Mouse (Mus musculus) embryo, embryonic 11 days (tissue): ENCODE data around the gene Dhdh.
A peak's percentile ranks its signal among the peaks of the same experiment; 100 is the strongest.
"Not testable (repeated sequence)": the region's sequence is repeated elsewhere in the genome, so short reads cannot be mapped to it uniquely, and the experiment has no call there.

Experiments
- DNase-seq: peaks from one replicate; pipeline ENCODE4 v3.0.0-alpha.2; 2015

The Dhdh gene

GRCm38 (mm10) chr7:45467090-45467670 is 21.4 kb downstream of the Dhdh start:
- no peak for DNase-seq

- DNase-seq, result peak; percentile 100
Measured at GRCm38 (mm10) chr7:45466283-45467089, 22.1 kb downstream of the Dhdh start, which contains the start of gene Bax. Gene Bax (minus strand): TSS chr7:45466898.

GRCm38 (mm10) chr7:45465549-45465948 is 23.1 kb downstream of the Dhdh start:
- DNase-seq, result no peak

DNA sequence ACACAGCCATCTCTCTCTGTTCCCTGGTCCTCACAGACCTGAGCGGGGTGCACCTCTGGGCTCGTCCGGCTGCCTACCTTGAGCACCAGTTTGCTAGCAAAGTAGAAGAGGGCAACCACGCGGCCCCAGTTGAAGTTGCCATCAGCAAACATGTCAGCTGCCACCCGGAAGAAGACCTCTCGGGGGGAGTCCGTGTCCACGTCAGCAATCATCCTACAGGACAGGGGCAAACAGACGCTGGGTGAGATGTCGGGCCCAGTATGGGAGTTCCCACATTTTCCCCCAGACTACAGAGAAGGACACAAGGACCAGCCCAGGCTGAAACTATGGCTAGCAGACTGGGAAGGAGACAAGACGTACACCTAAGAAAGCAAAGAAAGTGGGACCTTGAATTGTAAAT is 23.5 kb downstream of the Dhdh start:
- DNase-seq, result no peak

GRCm38 (mm10) chr7:45463987-45464778 is 24.4 kb downstream of the Dhdh start:
- no peak for DNase-seq

DNA sequence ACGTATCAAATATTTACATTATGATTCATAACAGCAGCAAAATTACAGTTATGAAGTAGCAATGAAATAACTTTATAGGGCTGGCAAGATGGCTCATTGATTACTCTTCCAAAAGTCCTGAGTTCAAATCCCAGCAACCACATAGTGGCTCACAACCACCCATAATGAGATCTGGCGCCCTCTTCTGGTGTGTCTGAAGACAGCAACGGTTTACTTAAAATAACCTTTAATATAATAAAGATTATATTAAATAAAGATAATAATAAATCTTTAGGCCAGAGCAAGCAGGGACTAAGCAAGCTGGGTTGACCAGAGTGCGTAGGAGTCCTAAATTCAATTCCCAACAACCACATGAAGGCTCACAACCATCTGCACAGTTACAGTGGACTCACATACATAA is 25.7 kb downstream of the Dhdh start:
- not testable (repeated sequence) for DNase-seq

DNA sequence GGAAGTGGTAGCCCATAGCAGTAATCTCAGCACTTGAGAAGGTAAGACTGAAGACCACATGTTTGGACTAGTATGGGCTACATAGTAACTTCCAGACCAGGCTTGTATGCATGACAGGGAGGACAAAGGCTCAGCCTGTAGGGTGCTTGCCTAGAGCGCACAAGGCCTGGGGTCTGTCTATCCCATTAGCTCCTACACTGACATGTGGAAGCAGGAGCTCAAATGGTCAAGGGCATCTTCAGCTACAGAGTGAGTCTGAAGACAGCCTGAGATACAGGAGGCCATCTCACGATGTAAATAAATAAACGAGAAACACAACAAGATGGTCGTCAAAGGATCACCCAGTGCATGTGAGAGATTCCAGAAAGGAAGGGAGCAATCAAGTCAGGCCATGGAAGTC is 26.3 kb downstream of the Dhdh start:
- no peak for DNase-seq

GRCm38 (mm10) chr7:45461781-45462180 is 26.8 kb downstream of the Dhdh start:
- no peak for DNase-seq

GRCm38 (mm10) chr7:45461326-45461725 is 27.3 kb downstream of the Dhdh start:
- DNase-seq, result peak; percentile 42

DNA sequence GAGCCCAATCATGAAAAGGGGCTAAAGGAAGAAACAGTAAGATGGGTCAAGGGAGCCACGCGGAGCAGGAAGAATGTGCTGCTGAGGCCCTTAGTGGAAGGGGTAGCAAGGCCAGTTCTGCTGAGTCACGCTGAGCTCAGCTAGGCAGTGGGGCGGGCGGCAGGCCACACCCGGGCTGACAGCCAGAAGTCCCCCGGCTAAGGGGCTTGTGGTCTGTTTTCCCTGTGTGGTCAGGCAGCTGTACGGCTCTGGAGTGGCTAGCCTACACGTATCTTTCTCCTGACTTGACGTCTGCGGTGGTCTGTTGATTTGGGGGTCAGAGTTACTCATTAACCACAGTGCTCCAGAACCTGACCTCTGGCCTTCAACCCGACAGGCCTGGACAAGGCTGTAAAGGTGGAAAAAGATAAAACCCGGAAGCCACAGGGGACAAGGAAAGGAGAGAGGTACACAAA is 27.7 kb downstream of the Dhdh start:
- DNase-seq, result peak; percentile 68

- DNase-seq, result no peak
Measured at GRCm38 (mm10) chr7:45460377-45460776, 28.2 kb downstream of the Dhdh start.

- peak; percentile 99 for DNase-seq
Measured at GRCm38 (mm10) chr7:45459564-45460140, 29.0 kb downstream of the Dhdh start, which contains the start of gene Ftl1. Gene Ftl1 (minus strand): TSS chr7:45459884.

DNA sequence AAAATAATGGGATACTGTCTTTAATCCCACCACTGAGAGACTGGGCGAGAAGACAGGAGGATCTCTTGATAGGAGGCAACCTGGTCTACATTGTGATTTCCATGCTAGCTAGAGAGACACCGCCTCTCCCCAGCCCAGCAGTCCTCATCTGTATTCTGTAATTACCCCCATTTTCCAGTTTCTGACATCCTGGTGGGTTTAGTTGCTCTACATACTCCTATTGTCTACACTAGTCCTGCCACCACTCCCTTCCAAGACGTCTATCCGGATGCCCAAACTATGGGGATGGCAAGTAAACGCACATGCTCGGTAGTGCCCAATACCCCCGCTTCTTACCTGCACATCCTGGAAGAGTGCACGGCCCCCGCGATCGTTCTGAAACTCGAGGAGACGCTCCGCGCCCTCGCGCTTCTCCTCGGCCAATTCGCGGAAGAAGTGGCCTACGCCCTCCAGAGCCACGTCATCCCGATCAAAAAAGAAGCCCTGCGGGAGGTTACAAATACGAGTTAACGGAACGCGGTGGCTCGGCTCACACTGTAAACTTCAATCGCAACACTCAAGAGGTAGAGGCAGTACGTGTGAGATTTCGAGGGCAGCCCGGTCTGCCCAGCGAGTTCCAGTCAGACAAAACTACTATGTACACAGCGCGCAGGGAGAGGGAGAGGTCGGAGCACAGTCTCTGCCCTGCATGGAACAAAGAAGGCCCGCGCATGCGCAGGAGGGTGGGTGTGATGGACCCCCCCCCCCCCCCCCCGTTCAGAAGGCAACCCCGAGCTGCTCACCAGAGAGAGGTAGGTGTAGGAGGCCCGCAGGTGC is 29.6 kb downstream of the Dhdh start:
- DNase-seq, result peak; percentile 90

- no peak for DNase-seq
Measured at GRCm38 (mm10) chr7:45457204-45458060, 31.2 kb downstream of the Dhdh start.

DNA sequence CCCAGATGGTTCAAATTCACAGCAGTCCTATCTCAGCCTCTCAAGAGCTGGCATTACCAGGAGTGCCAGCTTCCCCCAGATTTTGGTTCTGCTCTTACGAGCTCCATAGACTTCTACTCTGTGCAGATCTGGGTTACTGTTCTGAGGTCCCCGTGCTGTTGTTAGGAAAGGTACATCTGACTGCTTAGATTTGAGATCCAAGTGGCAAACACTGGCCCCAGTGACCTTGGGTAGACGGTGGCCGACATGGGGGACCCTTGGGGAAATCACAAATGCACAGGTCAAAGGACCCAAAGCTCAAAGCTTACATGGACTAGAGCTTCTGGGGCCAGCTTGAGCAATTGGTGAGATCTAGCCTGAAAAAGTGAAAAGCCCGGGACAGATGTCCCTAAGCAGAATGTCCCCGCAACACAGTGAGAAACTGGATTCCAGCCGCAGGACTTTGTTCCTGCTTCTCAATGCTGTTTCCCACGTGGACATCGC is 31.8 kb downstream of the Dhdh start:
- no peak for DNase-seq

GRCm38 (mm10) chr7:45455932-45456696 is 32.5 kb downstream of the Dhdh start:
- no peak for DNase-seq

DNA sequence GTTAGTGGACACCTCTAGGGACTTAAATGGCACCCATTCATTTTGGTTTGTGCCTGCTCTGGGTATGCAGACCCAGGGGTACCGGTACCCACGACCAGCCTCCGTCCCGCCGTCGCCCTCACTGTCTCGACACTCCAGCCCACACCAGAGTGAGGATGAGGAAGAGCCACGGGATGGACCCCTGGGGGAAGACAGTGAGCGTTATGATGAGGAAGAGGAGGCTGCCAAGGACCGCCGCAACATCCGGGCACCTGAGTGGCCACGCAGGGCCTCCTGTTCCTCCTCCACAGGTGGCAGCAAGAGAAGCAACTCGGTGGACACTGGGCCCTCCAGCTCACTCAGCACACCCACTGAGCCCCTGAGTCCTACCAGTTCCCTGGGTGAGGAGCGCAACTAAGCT is 33.6 kb downstream of the Dhdh start:
- DNase-seq, result no peak

DNA sequence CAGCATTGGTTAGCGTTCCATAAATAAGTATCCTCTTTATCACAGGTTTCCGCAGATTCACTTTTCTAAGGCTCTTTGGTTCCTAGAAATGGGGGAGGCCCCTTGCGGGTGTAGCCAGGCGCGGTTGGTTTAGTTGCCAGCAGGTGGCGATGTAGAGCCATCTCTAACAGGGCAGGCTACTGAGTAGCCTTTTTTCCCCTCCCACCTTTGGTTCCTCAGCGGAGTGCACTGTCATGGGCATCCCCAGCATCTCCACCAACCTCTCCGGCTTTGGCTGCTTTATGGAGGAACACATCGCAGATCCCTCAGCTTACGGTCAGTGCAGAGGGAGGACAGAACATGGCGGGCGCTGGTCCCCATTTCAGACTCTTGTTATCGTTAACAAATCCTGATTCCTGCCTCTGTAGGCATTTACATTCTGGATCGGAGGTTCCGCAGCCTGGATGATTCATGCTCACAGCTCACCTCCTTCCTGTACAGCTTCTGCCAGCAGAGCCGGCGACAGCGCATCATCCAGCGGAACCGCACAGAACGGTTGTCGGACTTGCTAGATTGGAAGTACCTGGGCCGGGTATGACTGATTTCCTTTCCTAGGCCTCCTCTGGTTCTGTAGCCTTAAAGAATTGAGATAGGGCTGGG is 37.1 kb downstream of the Dhdh start:
- peak; percentile 89 for DNase-seq

- DNase-seq, result no peak
Measured at GRCm38 (mm10) chr7:45449974-45450373, 38.6 kb downstream of the Dhdh start.
